Mouse (Mus musculus): ENCODE data around the gene Qrich2.

The Qrich2 gene

DNA sequence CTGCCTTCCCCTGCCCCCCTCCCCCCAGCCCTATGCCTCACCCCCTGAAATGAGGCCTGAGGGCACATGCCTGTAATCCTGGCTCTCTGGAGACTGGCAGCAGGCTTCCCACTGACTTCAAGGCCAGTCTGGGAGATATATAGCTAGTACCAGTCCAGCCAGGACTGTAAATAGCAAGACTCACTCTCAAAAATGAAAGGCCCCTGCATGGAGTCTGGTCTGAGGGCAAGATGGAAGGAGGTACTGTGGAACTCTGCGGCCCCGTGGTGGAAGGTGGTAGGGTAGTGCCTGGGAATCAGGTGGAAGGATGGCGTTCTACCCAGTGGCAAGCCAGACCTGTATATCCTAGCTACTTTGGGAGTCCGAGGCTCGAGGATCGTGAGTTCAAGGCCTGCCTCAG lies 22.1 kb downstream of the Qrich2 start:
- DNase-seq (ENCODE audit: low read depth) = no peak

DNA sequence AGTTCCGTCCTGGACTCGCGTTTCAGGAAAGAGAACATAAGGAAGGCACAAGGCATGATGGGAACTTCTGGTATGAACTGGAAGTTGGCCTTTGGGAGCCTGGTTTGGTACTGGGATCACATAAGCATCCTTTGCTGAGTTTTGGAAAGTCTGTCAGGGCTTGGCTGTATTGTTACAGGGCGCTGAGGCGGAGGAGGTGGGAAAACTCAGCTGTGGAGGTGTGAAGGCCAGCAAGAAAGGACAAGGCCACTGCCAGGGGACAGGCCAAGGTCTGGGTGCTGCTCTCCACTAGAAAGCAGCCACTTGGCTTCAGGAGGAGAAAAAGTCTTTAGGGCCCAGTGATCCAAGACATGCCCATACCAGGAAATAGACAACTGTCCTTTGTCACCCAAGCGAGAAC lies 22.7 kb downstream of the Qrich2 start:
- no peak for DNase-seq (ENCODE audit: low read depth)

DNA sequence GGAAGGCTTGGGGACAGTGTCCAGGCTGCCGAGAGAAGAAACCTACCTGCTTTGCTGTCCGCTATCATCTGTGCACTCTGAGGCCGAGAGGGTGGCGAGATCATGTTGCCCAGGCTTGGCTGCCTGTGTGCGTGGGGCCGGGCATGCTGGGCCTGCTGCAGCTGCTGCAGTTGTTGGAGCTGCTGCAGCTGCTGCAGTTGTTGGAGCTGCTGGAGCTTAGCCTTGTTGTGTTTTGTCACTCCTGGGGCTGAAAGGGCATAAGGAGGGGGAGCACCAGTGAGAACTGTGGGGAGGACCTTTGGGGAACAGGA lies 23.2 kb downstream of the Qrich2 start:
- DNase-seq (ENCODE audit: low read depth) = no peak

DNA sequence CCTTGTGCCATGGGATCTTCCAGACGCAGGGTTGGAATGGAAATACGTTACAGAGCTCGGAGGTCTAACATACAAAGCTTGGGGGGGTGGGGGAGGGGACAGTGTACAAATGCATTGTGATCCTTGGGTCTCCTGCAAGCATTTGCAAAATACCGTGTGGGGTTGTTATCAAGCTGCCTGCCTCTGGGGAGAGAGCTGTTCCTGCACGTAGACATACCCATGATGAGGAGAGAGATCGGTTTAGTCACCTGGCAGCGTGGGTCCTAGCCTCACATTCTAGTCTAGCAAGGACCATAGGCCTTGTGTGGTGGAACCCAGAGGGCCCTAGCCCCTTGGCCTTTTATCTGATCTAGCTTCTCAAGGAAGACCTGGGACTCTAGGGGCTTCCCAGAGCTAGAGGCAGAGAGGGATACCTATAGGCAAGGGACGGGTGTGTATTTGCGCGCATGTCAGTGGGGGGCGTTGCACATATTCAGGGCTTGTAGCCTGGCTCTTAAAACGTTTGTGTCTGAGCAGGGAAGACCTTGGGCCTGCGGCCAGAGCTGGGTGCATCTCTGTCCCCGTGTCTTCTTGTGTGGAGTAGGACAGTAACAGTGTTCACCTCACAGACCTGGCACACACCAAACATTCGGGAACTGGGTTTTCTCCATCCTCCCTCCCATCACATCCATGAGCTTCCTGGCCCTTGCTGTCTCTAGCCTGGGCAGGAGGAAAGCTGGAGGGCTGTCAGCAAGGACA lies 23.7 kb downstream of the Qrich2 start:
- peak; percentile 12 for DNase-seq (ENCODE audit: low read depth)

DNA sequence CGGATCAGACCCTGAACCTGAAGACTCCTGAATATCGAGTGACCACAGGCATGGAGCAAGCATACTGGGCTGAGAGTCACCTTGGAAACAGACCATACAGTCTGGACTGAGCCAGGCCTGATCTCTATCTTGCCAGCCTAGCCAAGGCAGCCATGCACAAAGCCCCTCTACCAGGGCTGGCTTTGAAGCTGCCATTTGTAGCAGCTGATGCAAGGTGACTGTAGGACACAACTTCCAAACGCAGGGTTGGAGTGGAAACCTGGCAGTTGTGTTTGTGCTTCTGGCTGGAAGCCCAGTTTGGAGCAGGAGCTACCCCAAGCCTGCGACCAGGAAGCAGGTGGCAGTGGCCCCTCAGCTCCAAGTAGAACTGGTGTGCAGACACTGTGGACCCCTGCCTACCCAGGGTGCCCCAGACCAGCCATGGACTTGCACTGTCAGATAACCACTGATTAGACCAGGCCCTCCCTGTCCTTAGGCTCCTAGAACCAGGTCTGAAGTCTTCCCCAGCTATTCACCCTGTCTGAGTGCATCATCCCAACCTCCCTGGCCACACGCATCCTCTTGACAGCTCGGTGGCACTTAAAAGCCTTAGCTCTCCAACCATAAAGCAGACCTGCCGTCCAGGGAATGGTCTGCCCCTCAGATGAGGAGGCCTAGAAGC lies 25.5 kb downstream of the Qrich2 start:
- peak; percentile 20 for DNase-seq (ENCODE audit: low read depth)

DNA sequence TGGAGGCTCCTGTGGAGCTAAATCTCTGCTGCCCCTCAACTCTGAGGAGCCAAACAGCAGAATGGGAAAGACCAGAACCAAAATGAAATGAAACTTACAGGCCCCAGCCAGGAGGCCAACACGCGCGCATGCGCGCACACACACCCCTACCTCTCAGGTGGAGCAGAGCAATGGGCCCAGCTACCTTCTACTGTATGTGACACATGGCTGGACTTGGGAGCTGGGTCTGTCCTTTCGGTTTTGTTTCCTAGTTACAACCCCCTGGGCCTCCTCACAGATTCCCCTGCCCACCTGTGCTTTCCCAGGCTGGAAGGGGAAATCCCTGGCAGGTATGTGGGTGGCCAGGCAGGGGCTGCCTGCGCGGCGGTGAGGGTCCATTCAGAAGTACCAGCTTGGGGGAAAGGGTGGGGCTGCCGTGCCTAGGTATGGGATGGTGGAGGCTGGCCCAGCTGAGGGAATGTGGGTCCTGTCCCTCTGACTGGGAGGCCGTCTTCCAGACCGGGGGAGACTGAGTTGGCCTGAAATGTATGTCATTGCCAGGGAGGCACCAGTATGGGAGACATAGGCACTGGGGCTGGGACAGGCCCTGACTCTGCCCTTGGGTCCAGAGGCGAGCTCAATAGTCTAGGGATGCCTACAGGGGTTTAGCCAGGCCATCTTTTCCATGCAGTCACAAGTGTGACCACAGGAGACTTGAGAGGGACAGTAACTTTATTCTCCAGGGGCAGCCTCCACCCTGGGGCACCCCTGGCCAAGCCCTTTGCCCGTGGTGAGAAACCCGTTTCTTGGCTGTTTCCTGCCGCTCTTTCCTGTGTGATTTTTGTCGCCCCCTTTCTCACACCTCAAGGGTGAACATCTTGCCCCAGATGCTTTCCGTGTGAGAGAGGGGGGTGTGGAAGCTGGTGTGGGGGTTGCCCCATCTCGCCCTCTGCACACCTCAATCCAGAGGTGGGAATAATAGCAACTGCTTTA lies 26.5 kb downstream of the Qrich2 start:
- peak; percentile 55 for DNase-seq (ENCODE audit: low read depth)

DNA sequence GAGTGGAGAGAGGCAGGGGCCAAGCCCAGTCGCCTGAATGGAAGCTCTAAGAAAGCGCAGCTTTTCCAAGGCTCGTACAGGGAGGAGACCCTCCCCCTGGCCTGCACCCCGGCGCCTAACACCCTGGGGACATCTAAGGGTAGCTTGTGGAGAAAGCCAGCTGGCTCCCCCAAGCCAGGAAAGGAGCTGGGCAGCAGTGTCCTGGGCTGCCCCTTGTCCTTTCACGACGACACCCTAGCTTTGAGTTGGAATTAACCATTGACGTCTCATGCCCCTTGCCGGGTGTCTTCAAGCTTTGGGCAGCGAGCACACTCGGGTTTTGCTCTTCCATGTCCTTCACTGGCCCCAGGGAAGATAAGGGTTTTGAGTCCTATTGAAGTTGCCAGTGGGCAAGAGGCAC lies 28.5 kb downstream of the Qrich2 start:
- peak; percentile 22 for DNase-seq (ENCODE audit: low read depth)

DNA sequence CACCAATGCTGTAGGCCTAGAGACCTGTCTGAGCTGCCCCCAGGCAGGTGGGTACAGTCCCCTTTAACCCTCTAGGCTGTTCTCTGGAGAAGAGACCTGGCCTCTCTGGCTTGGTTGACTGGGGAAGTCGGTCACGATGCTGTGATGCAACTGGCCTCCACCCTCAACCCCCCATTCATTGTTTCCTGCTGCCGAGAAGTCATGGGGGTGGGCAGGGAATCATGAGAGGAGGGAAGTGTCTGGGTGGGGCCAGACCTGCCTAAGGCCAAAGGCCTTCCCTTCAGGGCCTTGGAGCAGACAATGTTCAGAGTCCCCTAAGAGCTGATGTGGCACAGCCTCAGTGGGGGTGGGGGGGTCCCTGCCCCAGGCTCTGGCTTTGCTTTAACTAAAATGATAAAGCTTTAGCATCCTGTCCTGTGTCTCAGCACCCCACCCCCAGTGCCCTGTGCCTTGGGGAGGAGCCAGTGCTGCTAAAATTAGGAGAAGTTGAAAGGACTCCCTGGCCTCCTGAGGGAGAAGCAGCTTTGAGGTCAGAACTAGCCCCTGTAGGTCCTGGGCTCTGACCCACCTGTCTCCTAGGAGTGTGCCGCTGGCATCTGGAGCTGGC lies 29.2 kb downstream of the Qrich2 start:
- peak; percentile 38 for DNase-seq (ENCODE audit: low read depth)

DNA sequence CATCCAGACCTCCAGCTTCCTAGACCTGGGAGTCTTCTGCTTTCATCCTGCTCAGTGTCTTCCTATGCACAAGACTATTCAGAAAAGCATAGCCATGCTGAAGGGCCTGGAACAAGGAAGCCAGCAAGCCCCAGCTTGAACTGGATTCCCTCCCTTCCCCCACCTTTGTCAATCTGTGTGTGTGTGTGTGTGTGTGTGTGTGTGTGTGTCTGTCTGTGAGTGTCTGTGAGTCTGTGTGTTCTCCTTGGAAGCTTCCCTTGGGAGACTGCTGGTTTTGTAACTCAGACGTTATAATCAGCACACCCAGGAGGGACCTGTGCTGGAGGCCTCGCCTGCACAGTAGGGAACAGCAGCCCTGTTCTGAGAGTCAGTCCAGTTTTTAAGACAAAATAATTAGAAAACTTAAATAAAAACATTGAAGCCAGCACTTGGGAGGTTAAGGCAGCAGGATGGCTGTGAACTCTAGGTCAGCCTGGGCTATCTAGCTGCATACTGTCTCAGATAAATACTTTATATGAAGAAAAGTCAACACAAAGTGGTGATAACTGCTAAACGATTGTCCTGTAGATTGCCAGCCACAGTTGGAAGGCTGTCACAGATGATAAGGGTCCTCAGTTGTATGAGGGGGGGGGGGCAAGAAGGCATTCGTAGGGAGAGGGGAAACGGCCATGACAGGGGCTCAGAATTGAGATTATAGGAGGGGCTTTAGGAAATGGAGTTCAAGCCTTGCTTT lies 29.9 kb downstream of the Qrich2 start:
- peak; percentile 35 for DNase-seq (ENCODE audit: low read depth)

- DNase-seq (ENCODE audit: low read depth) = peak; percentile 53
Observed at GRCm38 (mm10) chr11:116434967-116435752, 30.9 kb downstream of the Qrich2 start.

DNA sequence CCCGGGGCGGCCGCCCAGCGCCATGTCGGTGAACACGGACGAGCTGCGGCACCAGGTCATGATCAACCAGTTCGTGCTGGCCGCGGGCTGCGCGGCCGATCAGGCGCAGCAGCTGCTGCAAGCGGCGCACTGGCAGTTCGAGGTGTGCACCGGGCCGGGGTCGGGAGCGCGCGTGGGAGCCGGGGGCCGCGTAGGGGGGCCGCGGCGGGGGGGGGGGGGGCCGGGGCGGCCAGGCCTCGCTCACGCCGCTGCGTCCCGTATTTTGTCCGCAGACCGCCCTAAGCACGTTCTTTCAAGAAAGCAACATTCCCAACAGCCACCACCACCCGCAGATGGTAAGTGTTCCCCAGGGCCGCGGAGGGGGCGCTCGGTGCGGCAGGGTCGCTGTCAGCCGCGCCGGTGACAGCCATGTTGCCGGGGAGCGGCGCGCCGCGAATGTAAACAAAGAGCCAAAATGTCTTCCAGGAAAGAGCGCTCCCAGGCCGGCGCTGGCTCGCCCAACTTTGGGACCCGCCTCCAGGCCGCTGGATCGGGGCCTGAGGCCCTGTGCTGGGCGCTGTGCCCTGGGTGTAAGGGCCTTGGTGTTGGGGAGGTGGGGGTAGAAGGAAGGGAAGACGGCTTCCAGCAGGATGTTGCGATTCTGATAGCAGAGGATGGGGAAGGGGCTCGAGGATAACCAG lies 31.6 kb downstream of the Qrich2 start:
- peak; percentile 74 for DNase-seq (ENCODE audit: low read depth)

- DNase-seq (ENCODE audit: low read depth) = peak; percentile 99
Observed at GRCm38 (mm10) chr11:116433356-116434286, 32.4 kb downstream of the Qrich2 start, which contains the start of gene Ubald2. Gene Ubald2, plus strand, starts transcription at chr11:116434094.

GRCm38 (mm10) chr11:116432593-116433355 lies 33.3 kb downstream of the Qrich2 start:
- DNase-seq (ENCODE audit: low read depth) = peak; percentile 32

- DNase-seq (ENCODE audit: low read depth) = no peak
Observed at GRCm38 (mm10) chr11:116432127-116432526, 33.9 kb downstream of the Qrich2 start.

DNA sequence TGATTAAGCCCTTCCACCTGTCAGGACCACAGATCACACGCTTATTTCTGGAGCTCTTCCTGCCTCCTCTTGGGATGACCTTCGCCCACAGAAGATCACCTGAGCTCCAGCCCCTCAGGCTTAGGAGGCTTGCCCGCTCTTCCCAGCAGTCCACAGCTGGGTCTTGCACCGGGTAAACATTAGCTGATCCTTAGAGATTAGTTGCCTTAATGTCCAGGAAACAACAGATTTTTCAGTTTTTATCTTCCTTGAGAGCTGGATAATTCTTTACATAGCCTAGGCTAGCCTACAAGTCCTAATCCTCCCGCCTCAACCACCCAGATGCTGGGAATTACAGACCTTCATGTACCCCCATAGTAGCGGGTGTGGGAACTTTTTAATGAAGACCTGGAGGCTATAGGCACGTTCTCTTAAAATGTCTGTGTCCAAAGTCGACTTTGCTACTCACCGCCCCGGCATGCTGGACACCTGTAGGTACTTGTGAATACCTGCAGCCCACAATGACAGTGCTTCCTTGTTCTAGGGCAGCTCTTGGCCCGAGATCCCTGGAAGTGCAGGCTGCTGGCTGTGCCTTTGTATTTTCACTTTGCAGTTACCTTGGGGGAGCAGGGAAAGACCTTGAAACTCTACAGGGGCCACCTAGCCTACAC lies 34.5 kb downstream of the Qrich2 start:
- peak; percentile 13 for DNase-seq (ENCODE audit: low read depth)

- peak; percentile 8 for DNase-seq (ENCODE audit: low read depth)
Observed at GRCm38 (mm10) chr11:116430723-116431427, 35.2 kb downstream of the Qrich2 start.
